Mouse (Mus musculus) B cell, adult 2 months (primary cell): ENCODE measurements around the gene Pfkp.

Source experiments
- DNase-seq, 2 experiments: peaks; one replicate each; pipeline ENCODE4 v3.0.0; 2022

The Pfkp gene

DNA sequence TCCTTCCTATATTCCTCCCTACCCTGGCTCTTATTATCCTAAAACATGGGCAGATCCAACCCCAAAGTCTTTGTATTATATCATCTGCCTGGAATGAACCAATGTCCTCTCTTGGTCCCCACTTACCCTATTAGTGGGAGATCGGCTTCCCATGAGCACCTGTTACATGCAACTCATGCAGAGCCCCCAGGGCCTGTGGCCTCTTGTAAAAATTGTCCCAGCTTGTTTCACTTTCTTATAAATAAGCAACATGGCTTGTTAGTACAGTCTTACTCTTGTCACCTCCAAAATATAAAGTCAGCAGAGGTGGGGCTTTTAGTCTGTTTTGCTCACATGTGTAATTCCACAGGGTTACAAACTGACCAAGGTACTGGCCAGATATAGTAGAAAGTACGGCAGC is 46.9 kb downstream of the Pfkp start:
- DNase-seq: no peak

DNA sequence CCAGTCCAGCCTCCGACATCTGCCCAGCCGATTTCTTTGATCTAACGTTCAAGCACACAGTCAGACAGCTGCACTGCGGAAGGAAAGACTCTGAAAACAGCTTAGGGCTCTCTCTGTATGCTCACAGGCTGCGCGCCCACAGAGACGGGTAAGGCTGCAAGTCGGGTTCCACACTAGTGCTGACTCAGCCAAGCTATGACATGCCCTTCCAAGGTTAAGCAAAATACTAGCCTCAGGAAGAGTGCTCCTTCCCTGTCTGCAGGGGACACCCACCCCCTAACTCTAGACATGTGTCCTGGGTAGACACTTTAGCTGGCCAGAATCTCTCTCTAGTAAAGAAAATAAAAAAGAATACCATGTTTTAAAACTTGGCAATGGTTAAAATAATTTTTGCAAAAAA is 48.0 kb downstream of the Pfkp start:
- DNase-seq: no peak

DNA sequence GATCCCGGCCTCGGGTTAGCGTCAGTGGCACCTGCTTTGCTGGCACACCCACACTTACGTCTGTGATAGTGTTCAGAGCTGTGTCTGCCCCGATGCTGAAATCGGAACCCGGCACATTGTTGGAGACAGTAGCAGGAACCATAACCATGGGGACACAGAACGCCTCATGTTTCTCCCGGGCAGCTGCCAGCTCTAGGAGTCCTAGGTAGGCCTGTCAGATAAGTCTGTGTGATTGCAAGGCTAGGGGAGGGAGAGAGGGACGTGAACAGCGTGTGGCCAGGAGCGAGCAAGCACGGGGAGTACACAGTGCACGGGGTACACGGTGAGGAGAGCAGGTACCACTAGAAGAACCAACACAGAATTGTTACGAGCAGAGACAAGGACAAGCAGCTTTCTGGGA is 50.8 kb downstream of the Pfkp start:
- DNase-seq: no peak

DNA sequence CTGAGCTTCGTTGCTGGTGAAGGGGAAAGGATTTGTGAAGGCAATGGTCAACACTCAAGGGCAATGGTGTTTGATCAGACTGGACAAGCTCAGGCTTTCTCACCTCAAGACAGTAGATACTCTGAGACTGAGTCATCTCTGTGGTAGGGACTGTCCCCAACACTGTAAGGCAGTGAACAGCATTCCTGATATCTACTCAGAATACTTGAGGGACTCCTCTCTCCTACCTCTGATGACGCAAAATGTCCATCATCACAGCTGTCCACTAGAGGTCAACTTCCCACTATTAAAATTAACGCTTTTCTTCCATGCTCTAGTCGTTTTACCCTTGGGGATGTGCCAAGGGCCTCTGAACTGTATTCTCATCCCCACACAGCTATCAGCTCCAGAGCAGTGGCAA is 53.2 kb downstream of the Pfkp start:
- DNase-seq: no peak

DNA sequence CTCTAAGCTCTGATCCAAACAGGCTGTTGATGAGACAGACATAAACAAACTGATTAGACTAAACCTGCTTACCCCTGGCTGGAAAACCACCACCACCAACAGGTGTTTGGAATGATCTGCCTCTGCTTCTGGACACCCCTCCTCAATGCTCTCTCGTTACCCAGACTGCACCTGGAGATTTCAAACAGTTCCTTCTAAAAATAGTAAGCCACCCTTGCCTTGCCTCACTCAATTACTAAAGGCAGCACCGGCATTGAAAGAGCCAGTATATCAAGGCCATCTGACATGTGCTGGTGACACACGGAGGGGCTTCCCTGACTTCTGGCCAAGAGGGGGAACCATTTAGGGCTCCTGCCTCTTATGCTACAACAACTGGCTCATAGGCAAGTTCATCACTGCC is 57.7 kb downstream of the Pfkp start:
- DNase-seq: no peak

DNA sequence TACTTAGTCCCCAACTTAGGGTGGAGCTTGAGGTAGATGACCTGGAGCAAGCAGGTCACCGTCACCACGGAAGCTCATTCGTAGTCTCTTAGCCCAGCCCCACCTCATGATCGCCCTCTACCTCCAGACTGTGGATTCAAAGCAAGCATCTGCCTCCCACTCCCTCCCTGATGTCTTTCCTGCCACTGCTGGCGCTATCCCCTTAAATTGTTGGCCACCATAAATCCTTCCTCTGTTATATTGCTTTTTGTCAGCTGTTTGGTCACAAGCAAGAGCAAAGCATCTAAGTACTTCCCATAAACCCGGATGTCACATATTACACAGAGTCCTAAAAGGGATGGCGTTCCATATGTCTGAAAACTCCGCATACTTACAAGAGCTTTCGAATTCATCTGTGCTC is 62.6 kb downstream of the Pfkp start:
- DNase-seq: no peak

DNA sequence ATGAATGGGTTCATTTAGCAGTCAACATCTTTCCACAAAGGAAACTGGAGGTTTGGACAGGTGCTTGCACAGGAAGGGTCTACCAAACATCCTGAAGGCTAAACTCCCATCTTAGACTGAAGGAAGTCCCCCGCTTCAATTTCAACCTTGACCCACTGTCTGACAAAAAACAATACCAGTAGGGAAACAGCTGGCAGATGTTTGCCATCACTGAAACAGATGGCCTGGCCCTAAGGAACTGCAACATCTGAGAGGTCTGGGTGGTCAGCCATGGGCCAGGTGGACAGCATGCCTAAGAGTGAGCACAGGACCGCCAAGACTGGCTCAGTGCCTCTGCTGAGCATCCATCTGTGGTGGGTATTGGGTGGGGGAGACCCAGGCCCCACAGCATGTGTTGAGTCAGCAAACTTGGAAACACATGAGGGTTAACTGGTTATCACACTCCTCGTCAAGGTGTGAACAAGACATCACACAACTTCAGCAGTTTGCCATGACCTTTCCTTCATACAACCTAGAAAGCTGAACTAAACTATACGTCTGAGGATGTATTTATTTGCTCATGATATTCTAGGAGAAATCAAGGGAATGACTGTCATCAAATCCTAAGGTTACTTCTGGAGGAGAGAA is 65.0 kb downstream of the Pfkp start:
- no peak for DNase-seq

DNA sequence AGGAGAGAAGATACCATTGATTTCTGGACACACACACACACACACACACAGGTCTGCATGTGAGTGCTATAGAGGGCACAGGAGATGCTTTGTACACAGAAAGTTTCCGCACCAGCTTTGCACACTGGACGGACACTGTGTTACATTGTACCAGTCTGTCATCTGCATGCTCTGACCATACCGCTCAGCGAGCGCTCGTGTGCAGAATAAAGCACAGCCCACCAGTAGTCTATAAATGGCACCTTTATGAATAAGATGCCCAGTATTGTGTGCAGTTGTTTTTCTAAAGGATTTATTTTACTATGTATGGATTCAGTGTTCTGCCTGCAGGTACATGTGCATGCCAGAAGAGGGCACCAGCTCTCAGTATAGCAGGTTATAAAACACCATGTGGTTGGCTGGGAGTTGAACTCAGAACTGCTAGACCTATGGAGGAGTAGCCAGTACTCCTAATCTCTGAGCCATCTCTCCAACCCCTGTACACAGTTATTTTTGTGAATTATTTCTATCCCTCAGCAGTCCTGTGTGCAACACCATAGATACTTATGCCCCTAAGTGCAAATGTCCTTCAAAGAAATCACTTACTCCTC is 72.6 kb downstream of the Pfkp start:
- peak; percentile 11 to 15 for DNase-seq

DNA sequence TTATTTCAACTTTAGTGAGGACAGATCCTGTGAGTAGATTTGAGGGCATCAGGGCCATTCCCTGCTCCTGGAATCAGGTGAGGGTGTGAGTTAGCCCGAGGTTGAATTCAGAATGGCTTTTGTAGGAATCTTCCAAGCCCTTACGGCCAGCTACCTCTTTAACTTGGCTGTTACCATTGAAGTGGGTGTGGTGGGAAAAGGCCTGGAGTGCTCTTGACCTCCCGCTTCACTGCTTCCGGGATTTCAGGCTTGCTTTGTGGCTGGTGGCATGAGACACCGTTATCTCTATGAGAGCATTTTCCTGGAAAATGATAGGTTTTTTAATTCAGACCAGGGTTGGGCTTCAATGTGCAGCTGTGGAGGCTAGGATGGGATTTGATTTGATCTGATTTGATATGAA is 83.0 kb downstream of the Pfkp start:
- no peak for DNase-seq

DNA sequence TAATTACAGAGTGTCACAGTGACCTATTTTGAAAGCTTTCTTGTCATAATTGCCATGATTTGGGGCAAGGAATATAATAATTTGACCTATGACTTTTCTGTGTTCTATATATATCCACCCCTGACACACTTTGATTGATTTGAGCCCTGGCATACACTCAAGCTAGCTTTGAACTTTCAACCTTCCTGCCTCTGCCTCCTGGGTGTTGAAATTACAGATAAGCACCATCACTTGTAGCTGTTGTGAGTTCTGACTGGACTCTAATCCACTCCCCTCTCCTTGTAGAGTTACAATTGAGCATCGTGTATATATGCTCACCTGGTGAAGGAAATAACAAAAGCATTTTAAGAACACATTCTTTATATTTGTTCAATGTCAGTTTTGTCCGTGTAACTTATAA is 86.2 kb downstream of the Pfkp start:
- DNase-seq: no peak

DNA sequence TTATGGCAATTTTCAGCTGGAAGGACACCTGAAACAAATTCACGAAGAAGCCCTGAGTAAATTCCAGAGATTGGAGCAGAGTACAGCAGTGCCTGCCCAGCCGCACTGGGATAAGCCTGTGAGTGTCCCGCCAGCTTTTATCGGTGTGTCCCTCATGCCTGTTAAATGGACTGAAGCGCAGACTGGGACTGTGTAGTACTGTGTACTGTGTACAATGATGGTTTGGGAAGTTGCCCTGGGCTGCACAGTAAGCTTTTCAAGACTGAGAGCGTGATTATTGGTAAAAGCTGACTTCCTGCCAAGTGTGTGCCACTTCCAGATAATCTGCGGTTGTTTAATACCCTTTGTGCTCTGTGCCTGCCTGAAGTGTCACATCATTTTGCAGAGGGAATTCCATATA is 90.8 kb downstream of the Pfkp start:
- no peak for DNase-seq

DNA sequence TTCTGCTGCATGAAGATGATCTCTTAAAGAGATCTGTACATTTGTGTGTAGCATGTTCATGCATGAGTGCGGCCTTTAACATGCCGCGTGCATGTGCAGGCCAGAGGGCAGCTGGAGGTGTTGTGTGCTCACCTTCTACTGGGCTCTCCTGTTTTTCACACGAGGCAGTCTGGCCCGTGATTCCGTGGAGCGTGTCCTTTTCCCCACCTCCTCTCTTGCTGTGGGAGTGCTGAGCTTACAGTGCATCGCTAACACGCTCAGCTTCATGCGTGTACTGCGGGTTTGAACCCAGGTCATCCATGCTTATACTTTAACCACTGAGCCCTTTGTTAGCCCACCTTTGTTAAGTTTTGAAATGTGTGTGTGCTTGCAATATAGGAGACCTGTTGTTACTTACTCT is 92.9 kb downstream of the Pfkp start:
- DNase-seq: no peak

DNA sequence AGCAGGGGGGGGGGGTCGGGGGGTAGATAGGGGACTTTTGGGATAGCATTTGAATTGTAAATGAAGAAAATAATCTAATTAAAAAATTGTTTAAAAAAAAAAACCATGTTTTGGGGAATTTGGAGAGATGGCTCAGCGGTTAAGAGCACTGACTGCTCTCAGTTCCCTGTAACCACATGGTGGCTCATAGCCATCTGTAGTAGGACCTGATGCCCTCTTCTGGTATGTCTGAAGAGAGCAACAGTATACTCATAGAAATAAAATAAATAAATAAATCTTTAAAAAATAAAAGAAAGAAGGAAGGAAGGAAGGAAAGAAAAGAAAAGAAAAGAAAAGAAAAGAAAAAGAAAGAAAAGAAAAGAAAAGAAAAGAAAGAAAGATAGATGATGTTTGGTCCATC is 94.9 kb downstream of the Pfkp start:
- DNase-seq: peak in 1 of 2 experiments; percentile 14

DNA sequence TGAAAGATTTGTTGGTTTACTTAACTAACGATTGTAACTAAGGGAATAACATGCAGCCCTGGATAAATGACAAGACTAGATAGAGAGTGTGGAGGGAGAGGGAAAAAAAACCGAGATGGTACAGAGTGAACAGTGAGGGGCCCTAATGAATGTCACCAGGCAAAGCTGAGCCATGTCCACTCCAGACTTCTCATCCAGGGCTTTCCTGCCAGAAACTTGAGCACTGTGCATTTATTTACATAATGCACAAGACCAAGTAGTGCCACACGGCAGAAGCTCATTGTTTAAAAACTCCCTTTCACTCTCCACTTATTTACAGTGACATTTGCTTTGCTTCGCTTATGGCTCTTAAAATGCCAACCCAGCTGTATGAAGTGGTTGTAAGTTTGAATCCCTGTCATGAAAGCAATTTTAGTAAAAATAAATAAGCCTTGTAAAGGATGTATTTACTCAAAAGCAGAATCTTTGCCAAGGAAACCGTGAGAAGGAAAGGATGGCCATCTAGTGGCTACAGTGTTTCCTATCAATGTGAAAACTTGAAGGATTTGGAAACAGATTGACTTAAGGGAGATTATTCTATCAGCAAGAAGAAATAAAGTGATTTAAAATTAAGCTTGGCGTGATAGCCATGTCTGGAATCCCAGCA is 113.2 kb downstream of the Pfkp start:
- DNase-seq: no peak

DNA sequence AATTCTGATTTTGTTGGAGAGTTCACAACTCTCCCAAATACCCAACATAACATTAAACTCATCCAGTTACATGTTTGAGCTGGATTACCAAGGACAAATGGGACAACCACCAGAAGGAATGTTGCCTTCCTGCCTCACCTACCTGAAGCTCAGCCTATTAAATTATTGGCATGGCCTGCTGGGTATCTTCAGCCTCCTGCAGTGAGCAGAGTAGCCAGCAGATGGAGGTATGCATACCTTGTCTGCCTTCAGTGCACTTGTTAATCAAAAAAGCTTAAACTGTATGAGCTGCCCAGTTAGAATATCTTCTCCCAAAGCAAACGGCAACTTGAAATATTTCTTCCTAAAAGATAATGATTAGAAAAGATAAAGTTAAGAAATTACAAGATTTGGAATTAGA is 115.9 kb downstream of the Pfkp start:
- peak; percentile 50 to 51 for DNase-seq
